Mouse (Mus musculus) ES-E14 (cell line): Measurements from ENCODE around the gene Kyat3.

Experiments used
- CHD2 ChIP-seq: IDR thresholded peaks from 2 replicates; pipeline ENCODE4 v1.6.1; 2014; ENCODE audit warnings: mild to moderate bottlenecking, low read depth, low read length, inconsistent platforms
- ZNF384 ChIP-seq: IDR thresholded peaks from 2 replicates; pipeline ENCODE4 v1.6.1; 2012; ENCODE audit warnings: low read depth, low read length, inconsistent platforms

GRCm38 (mm10) chr3:142734291-142734690, 33.4 kb downstream of the Kyat3 start:
- no peak for TF ChIP-seq ZNF384
- TF ChIP-seq CHD2, result no peak
